Comparison of ENCODE assay signal across 8 mouse cellular contexts in genomic region chr19:4096642-4097440, GRCm38 (mm10). TPM values are rescaled to one million over a fixed set of nuclear protein-coding genes. Genes with fewer than 3 reads are reported as not detected.
DNase-seq lines count a peak whose midpoint lies in the region; ATAC-seq and TF ChIP-seq lines count a peak whose summit lies in the region.

Gene Cdk2ap2, plus strand, starts transcription at chr19:4097182.

- peak; percentile 94 for ATAC-seq in kidney, embryonic 14.5 days (ENCODE audit: low FRiP score, low TSS enrichment)
- peak; percentile 90 for ATAC-seq in limb, embryonic 15.5 days (ENCODE audit: insufficient number of reproducible peaks, low FRiP score, low TSS enrichment, low read depth)

- H3K4me1 ChIP-seq in bone marrow macrophage, adult 2 months (ENCODE audit: control insufficient read depth, insufficient read depth, low read length), result peaks cover 26% of the 10 kb centered on the region
- peaks cover 5% of the 10 kb centered on the region; the same call in 1 of the 2 replicates for H3K4me1 ChIP-seq in embryonic fibroblast, embryonic 13.5 days (ENCODE audit: control insufficient read depth, insufficient read depth, low read length)
- peaks cover 27% of the 10 kb centered on the region for H3K4me1 ChIP-seq in kidney, embryonic 14.5 days (ENCODE audit: control insufficient read depth, insufficient read depth, low read length)
- peaks cover 53% of the 10 kb centered on the region for H3K4me1 ChIP-seq in limb, embryonic 15.5 days

- no peak for TF ChIP-seq CTCF in bone marrow macrophage, adult 2 months (IDR thresholded peaks at IDR 0.05; ENCODE audit: low read depth, low read length)
- TF ChIP-seq CTCF in embryonic fibroblast, embryonic 13.5 days (IDR thresholded peaks at IDR 0.05; ENCODE audit: borderline replicate concordance, insufficient read depth, low read length), result no peak

- H3K27ac ChIP-seq in bone marrow macrophage, adult 2 months (ENCODE audit: insufficient read depth, low read depth, low read length), result peak within 1 kb of the TSS; percentile 82
- peak within 1 kb of the TSS; percentile 21; the same call in 1 of the 2 replicates for H3K27ac ChIP-seq in embryonic fibroblast, embryonic 13.5 days (ENCODE audit: insufficient read depth, low read length)
- peak within 1 kb of the TSS; percentile 73 for H3K27ac ChIP-seq in kidney, embryonic 14.5 days (ENCODE audit: low read depth, low read length)
- H3K27ac ChIP-seq in limb, embryonic 15.5 days, result peak within 1 kb of the TSS; percentile 88

- peak; percentile 100 for DNase-seq in A20 (ENCODE audit: low read depth, low spot score)
- peak; percentile 98 to 100 for DNase-seq in heart, adult 9 months (ENCODE audit: low spot score in 2 of 2)
- peak; percentile 99 for DNase-seq in monocyte, adult 2 months (ENCODE audit: low read depth in 1 of 2, low spot score in 2 of 2)
- DNase-seq in spleen, postnatal 36 days (ENCODE audit: low spot score in 2 of 2), result peak; percentile 100

- no peaks in the 10 kb centered on the region for H3K36me3 ChIP-seq in kidney, embryonic 14.5 days (ENCODE audit: control insufficient read depth, insufficient read depth, low read length)
- no peaks in the 10 kb centered on the region for H3K36me3 ChIP-seq in limb, embryonic 15.5 days

- WGBS in kidney, embryonic 14.5 days, result under 1% methylated on average over 65 of the region's 65 CpGs
- under 1% methylated on average over 64 of the region's 65 CpGs for WGBS in limb, embryonic 15.5 days

- H3K4me2 ChIP-seq in kidney, embryonic 14.5 days (replicated peaks; ENCODE audit: low read depth, low read length), result peak within 1 kb of the TSS; percentile 54
- peak within 1 kb of the TSS; percentile 91 for H3K4me2 ChIP-seq in limb, embryonic 15.5 days

- TF ChIP-seq POLR2A in bone marrow macrophage, adult 2 months (IDR thresholded peaks at IDR 0.05; ENCODE audit: borderline replicate concordance, low read depth, low read length), result no peak
- peak; percentile 38; the same call in 1 of the 2 replicates for TF ChIP-seq POLR2A in embryonic fibroblast, embryonic 13.5 days (IDR thresholded peaks at IDR 0.05; ENCODE audit: low read depth, low read length)

- no peaks in the 10 kb centered on the region for H3K9me3 ChIP-seq in kidney, embryonic 14.5 days (ENCODE audit: control insufficient read depth, low read length)
- no peaks in the 10 kb centered on the region for H3K9me3 ChIP-seq in limb, embryonic 15.5 days

- H3K4me3 ChIP-seq in bone marrow macrophage, adult 2 months (ENCODE audit: insufficient read depth, low read length), result peak within 1 kb of the TSS; percentile 75
- peak within 1 kb of the TSS; percentile 58 for H3K4me3 ChIP-seq in embryonic fibroblast, embryonic 13.5 days (ENCODE audit: insufficient read depth, low read length)
- peak within 1 kb of the TSS; percentile 55 for H3K4me3 ChIP-seq in kidney, embryonic 14.5 days (ENCODE audit: low read length)
- H3K4me3 ChIP-seq in limb, embryonic 15.5 days, result peak within 1 kb of the TSS; percentile 67

- peaks cover 10% of the 10 kb centered on the region; the same call in 1 of the 2 replicates for H3K27me3 ChIP-seq in kidney, embryonic 14.5 days (ENCODE audit: control insufficient read depth, insufficient read depth, low read length)
- H3K27me3 ChIP-seq in limb, embryonic 15.5 days, result peaks cover 27% of the 10 kb centered on the region

- H3K9ac ChIP-seq in kidney, embryonic 14.5 days (ENCODE audit: low read depth, low read length), result peak within 1 kb of the TSS; percentile 59
- H3K9ac ChIP-seq in limb, embryonic 15.5 days, result peak within 1 kb of the TSS; percentile 39

RNA-seq across cellular contexts. Expression of gene Cdk2ap2, which starts in this region (rescaled TPM):
- 98.0 and 98.3 TPM in 2 replicates for polyA plus RNA-seq in bone marrow macrophage, adult 2 months (2012; ENCODE audit: insufficient read depth, insufficient read length, missing spikeins)
- 25.1 and 32.1 TPM in 2 replicates for polyA plus RNA-seq in embryonic fibroblast, embryonic 13.5 days (2011; ENCODE audit: insufficient read length, low read depth, missing spikeins)
- polyA plus RNA-seq in kidney, embryonic 14.5 days (2014; fragmentation: Nextera tagmentation; extraction: Ambion mirVana), result 116 and 121 TPM in 2 replicates
- 82.7 and 85.6 TPM in 2 replicates for polyA plus RNA-seq in limb, embryonic 15.5 days (2015; fragmentation: Nextera tagmentation; extraction: Ambion mirVana)

Comparison
In these comparisons a context has a peak if more than half of its experiments do, and no peak if none do; other contexts are left out.
1. Peak in every context shown above with its lines: DNase-seq, ATAC-seq, H3K4me3 ChIP-seq and H3K27ac ChIP-seq.
2. H3K27ac ChIP-seq: peak in every context shown above with its lines; median percentile 88 in limb, embryonic 15.5 days; 82 in bone marrow macrophage, adult 2 months; 73 in kidney, embryonic 14.5 days; 21 in embryonic fibroblast, embryonic 13.5 days.